Mouse (Mus musculus): ENCODE measurements at regions not wholly inside any gene's neighbourhood (a gene's known extent, or its start where the extent isn't known, plus 50 kb on each side); places are given as distances from the start of the nearest gene placed in this dataset.
"Not testable (repeated sequence)": the region's sequence is repeated elsewhere in the genome, so short reads cannot be mapped to it uniquely, and the experiment has no call there.

- no peak for DNase-seq (ENCODE audit: low spot score in 2 of 2)
These were observed 578.3 kb upstream of the Ccdc54 start for GRCm38 (mm10) chr16:51169294-51169693.

GRCm38 (mm10) chr16:51160768-51161167, 569.8 kb upstream of the Ccdc54 start:
- no peak for DNase-seq (ENCODE audit: low spot score in 2 of 2)

GRCm38 (mm10) chr16:51138575-51138974, 547.6 kb upstream of the Ccdc54 start:
- no peak for DNase-seq (ENCODE audit: low spot score in 2 of 2)

GRCm38 (mm10) chr16:51119835-51120234, 528.9 kb upstream of the Ccdc54 start:
- peak in 1 of 2 experiments; percentile 22 for DNase-seq (ENCODE audit: low spot score in 2 of 2)

GRCm38 (mm10) chr16:51118365-51118764, 527.4 kb upstream of the Ccdc54 start:
- no peak for DNase-seq (ENCODE audit: low spot score in 2 of 2)

- no peak for DNase-seq (ENCODE audit: low spot score in 2 of 2)
These were observed 526.9 kb upstream of the Ccdc54 start for GRCm38 (mm10) chr16:51117836-51118235.

- no peak for DNase-seq (ENCODE audit: low spot score in 2 of 2)
These were observed 518.9 kb upstream of the Ccdc54 start for GRCm38 (mm10) chr16:51109864-51110263.

- DNase-seq (ENCODE audit: low spot score in 2 of 2) = no peak
These were observed 516.5 kb upstream of the Ccdc54 start for GRCm38 (mm10) chr16:51107421-51107820.

- no peak for DNase-seq (ENCODE audit: low spot score in 2 of 2)
These were observed 495.6 kb upstream of the Ccdc54 start for GRCm38 (mm10) chr16:51086556-51086955.

GRCm38 (mm10) chr16:51080146-51080545, 489.2 kb upstream of the Ccdc54 start:
- no peak for DNase-seq (ENCODE audit: low spot score in 2 of 2)

- DNase-seq (ENCODE audit: low spot score in 2 of 2) = no peak
These were observed 457.7 kb upstream of the Ccdc54 start for GRCm38 (mm10) chr16:51048650-51049049.

- no peak for DNase-seq (ENCODE audit: low spot score in 2 of 2)
These were observed 457.2 kb upstream of the Ccdc54 start for GRCm38 (mm10) chr16:51048169-51048568.

- no peak for DNase-seq (ENCODE audit: low spot score in 2 of 2)
These were observed 450.4 kb upstream of the Ccdc54 start for GRCm38 (mm10) chr16:51041311-51041710.

- no peak for DNase-seq (ENCODE audit: low spot score in 2 of 2)
These were observed 411.9 kb upstream of the Ccdc54 start for GRCm38 (mm10) chr16:51002876-51003275.

GRCm38 (mm10) chr16:50964395-50964794, 373.4 kb upstream of the Ccdc54 start:
- no peak for DNase-seq (ENCODE audit: low spot score in 2 of 2)

GRCm38 (mm10) chr16:50944091-50944490, 353.1 kb upstream of the Ccdc54 start:
- DNase-seq (ENCODE audit: low spot score in 2 of 2) = no peak

- not testable (repeated sequence) for DNase-seq (ENCODE audit: low spot score in 2 of 2)
These were observed 352.6 kb upstream of the Ccdc54 start for GRCm38 (mm10) chr16:50943581-50943980.

GRCm38 (mm10) chr16:50942291-50942690, 351.3 kb upstream of the Ccdc54 start:
- no peak for DNase-seq (ENCODE audit: low spot score in 2 of 2)

GRCm38 (mm10) chr16:50939316-50939715, 348.4 kb upstream of the Ccdc54 start:
- DNase-seq (ENCODE audit: low spot score in 2 of 2) = no peak

- DNase-seq (ENCODE audit: low spot score in 2 of 2) = no peak
These were observed 316.8 kb upstream of the Ccdc54 start for GRCm38 (mm10) chr16:50907732-50908131.

- DNase-seq (ENCODE audit: low spot score in 2 of 2) = no peak
These were observed 308.2 kb upstream of the Ccdc54 start for GRCm38 (mm10) chr16:50899151-50899550.

GRCm38 (mm10) chr16:50877926-50878325, 287.0 kb upstream of the Ccdc54 start:
- DNase-seq (ENCODE audit: low spot score in 2 of 2) = no peak

- DNase-seq (ENCODE audit: low spot score in 2 of 2) = no peak
These were observed 280.4 kb upstream of the Ccdc54 start for GRCm38 (mm10) chr16:50871318-50871717.

- DNase-seq (ENCODE audit: low spot score in 2 of 2) = no peak
These were observed 272.6 kb upstream of the Ccdc54 start for GRCm38 (mm10) chr16:50863565-50863964.

- no peak for DNase-seq (ENCODE audit: low spot score in 2 of 2)
These were observed 268.6 kb upstream of the Ccdc54 start for GRCm38 (mm10) chr16:50859513-50859912.

All from frontal cortex, postnatal 14 days (tissue).